Mouse (Mus musculus) lung, embryonic 14.5 days (tissue): Measurements from ENCODE around the gene Pth2r. TPM values are rescaled to one million over a fixed set of nuclear protein-coding genes. Genes with fewer than 3 reads are reported as not detected.

Source experiments
- ATAC-seq: fragments of 200-750 bp; cut with Nextera tagmentation; 2 replicates; pipeline ENCODE4 v1.8.0; 2017; ENCODE audit warnings: mild to moderate bottlenecking, moderate TSS enrichment, moderate library complexity; ENCODE audit not compliant: insufficient read depth
- DNase-seq: peaks from one replicate; pipeline ENCODE4 v3.0.0-alpha.2; 2015
- H3K27ac ChIP-seq: fragments of 300-500 bp; sonication (generic); 2 replicates; pipeline ENCODE4 v1.5.1; 2014; ENCODE audit warnings: low read depth, mild to moderate bottlenecking, moderate library complexity
- H3K27me3 ChIP-seq: fragments of 300-500 bp; sonication (generic); 2 replicates; pipeline ENCODE4 v1.6.1; 2014; ENCODE audit warnings: low read length, control low read depth; ENCODE audit not compliant: insufficient read depth
- H3K36me3 ChIP-seq: fragments of 300-500 bp; sonication (generic); 2 replicates; pipeline ENCODE4 v1.6.1; 2014; ENCODE audit warnings: control low read depth; ENCODE audit not compliant: insufficient read depth
- H3K4me1 ChIP-seq: fragments of 300-500 bp; sonication (generic); 2 replicates; pipeline ENCODE4 v1.6.1; 2014; ENCODE audit warnings: antibody characterized with exemption, control low read depth; ENCODE audit not compliant: insufficient read depth
- H3K4me2 ChIP-seq: fragments of 300-500 bp; sonication (generic); 2 replicates; pipeline ENCODE4 v1.6.1; 2014; ENCODE audit warnings: mild to moderate bottlenecking
- H3K4me3 ChIP-seq: fragments of 300-500 bp; sonication (generic); 2 replicates; pipeline ENCODE4 v1.5.1; 2014; ENCODE audit warnings: low read depth, low read length
- H3K9ac ChIP-seq: fragments of 300-500 bp; sonication (generic); 2 replicates; pipeline ENCODE4 v1.6.1; 2014
- H3K9me3 ChIP-seq: fragments of 300-500 bp; sonication (generic); 2 replicates; pipeline ENCODE4 v1.6.1; 2016; ENCODE audit warnings: low read depth, low read length, control low read depth
- CTCF ChIP-seq: IDR thresholded peaks from 2 replicates; pipeline ENCODE4 v1.5.1; 2016; ENCODE audit warnings: antibody characterized with exemption, low read depth
- WGBS: fragments of 180-500 bp; shearing (Covaris S2); extraction: QIAGEN DNeasy Blood & Tissue Kit; methylation state at CpG from one replicate; pipeline ENCODE4 v1.1.7; 2014; 5-methylcytosine and 5-hydroxymethylcytosine counted together
- polyA plus RNA-seq: library from polyadenylated mRNA; unstranded; fragments of >200 nt; fragmentation: Nextera tagmentation; extraction: Ambion mirVana; gene quantifications from 2 replicates; pipeline ENCODE4 v1.2.1, GENCODE M21; 2014

Gene Pth2r
- 0.07 TPM in 1 of 2 replicates, not detected in the other for polyA plus RNA-seq

DNA sequence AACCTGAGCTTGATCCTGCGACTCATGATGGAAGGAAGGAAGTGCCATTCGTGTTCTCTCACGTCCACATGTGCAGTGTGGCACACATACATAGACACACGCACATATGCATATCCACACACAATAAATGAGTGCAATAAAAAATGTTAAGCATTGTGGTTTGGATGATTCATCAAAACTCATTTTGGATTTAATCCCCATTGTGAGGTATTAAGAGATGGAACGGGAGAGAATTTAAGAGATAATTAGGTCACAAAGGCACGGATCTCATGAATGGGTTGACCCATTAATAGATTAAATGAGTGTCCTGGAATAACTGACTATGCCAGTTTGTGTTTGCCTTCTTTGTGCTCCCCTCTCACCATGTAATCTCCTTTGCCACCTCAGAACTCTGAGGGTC is at the start of gene Pth2r:
Gene Pth2r (plus strand): TSS at position 301 of the 400 bp plus-strand sequence.
- Histone ChIP-seq H3K27ac (no peak within 1 kb of the TSS), H3K27me3 (no peaks in the 10 kb centered on the region), H3K9ac (no peak within 1 kb of the TSS), H3K4me3 (no peak within 1 kb of the TSS), H3K4me2 (no peak within 1 kb of the TSS), H3K9me3 (no peaks in the 10 kb centered on the region), H3K36me3 (no peaks in the 10 kb centered on the region), H3K4me1 (no peaks in the 10 kb centered on the region)
- ATAC-seq (no peak), DNase-seq (no peak)
- WGBS: 78% methylated on average over 6 of the region's 6 CpGs
- no peak for TF ChIP-seq CTCF

DNA sequence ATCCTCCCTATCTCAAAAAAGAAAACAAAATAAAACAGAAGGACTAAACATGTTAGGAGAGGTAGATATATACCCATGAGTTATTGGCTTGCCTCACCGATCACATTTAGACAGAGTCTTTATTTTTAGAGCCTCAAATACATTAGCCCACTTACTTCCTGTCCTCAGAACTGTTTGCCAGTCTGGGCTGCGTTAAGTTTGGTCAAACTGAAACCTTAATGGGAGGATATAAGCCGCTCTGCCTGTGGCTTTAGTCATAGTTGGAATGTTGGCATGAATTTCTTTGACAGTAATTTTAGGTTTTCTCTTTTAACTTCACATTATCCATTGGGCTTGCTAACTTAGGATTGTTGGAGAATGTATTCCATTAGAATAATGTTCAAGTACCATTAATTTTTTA is 44.1 kb upstream of the Pth2r start:
- TF ChIP-seq CTCF: no peak
- H3K4me3 ChIP-seq: no peak overlapping the region
- H3K9ac ChIP-seq: no peak overlapping the region
- H3K36me3 ChIP-seq: peaks cover 20% of the 10 kb centered on the region; the same call in 1 of the 2 replicates
- no peaks in the 10 kb centered on the region for H3K27me3 ChIP-seq
- H3K4me2 ChIP-seq: no peak overlapping the region
- no peaks in the 10 kb centered on the region for H3K4me1 ChIP-seq
- ATAC-seq (no peak), DNase-seq (no peak)
- H3K27ac ChIP-seq: no peak overlapping the region
- no peaks in the 10 kb centered on the region for H3K9me3 ChIP-seq
- 80% methylated on average over 3 of the region's 3 CpGs for WGBS

- no peaks in the 10 kb centered on the region for H3K9me3 ChIP-seq
- DNase-seq (no peak), ATAC-seq (no peak)
- no peaks in the 10 kb centered on the region for H3K4me1 ChIP-seq
- TF ChIP-seq CTCF: no peak
- H3K4me2 ChIP-seq: no peak overlapping the region
- H3K27me3 ChIP-seq: no peaks in the 10 kb centered on the region
- no peak overlapping the region for H3K9ac ChIP-seq
- 81% methylated on average over 1 of the region's 1 CpGs for WGBS
- peaks cover 17% of the 10 kb centered on the region; the same call in 1 of the 2 replicates for H3K36me3 ChIP-seq
- H3K4me3 ChIP-seq: no peak overlapping the region
- no peak overlapping the region for H3K27ac ChIP-seq
Observed at GRCm38 (mm10) chr1:65245637-65246036, 36.2 kb upstream of the Pth2r start.

DNA sequence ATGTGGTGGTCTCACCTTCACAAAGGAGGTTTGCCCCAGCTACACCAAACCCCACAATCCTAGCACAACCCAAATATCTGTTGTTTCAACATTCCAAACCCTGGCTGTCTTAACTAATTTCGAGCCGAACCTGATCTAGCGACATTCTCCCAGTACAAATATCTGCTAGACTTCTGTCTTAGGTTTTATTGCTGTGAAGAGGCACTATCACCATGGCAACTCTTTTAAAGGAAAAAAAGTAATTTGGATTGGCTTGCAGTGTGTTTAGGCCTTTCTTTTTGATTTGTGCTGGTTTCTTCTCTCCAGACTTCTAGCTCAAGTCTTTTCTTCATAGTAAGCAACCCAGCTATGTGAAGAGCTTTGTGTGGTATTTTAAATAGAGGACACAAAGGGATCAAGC is 1.4 kb upstream of the Pth2r start:
- TF ChIP-seq CTCF: no peak
- no peaks in the 10 kb centered on the region for H3K4me1 ChIP-seq
- WGBS: 71% methylated on average over 3 of the region's 3 CpGs
- H3K9ac ChIP-seq: no peak overlapping the region
- no peaks in the 10 kb centered on the region for H3K36me3 ChIP-seq
- H3K27me3 ChIP-seq: no peaks in the 10 kb centered on the region
- no peak for DNase-seq
- H3K4me3 ChIP-seq: no peak overlapping the region
- no peak overlapping the region for H3K27ac ChIP-seq
- ATAC-seq: no peak
- no peaks in the 10 kb centered on the region for H3K9me3 ChIP-seq
- H3K4me2 ChIP-seq: no peak overlapping the region

DNA sequence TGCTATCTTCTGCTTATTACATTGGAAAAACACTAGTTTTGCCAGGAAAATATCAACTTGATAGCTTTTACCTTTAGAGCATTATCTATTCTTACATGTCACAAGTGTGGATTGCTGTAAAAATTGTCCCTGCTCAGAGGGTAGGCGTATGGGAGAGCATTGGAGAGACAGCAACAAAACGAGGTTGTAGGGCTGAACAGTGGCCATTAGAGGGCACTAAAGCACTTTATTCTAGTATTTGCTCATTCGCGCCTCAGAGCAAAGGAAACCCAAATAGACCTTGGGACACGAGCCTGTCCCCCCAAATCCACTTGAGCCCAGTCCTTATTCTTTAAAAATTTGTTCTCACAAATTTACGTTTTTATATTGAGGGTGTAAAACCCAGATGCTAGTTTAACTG is 910 bp downstream of the Pth2r start:
- peak; percentile 69 for TF ChIP-seq CTCF
- DNase-seq (peak; percentile 86), ATAC-seq (peak; percentile 69; the same call in 1 of the 2 replicates)
- H3K27ac ChIP-seq: no peak overlapping the region
- WGBS: 7% methylated on average over 6 of the region's 6 CpGs
- H3K4me1 ChIP-seq: no peaks in the 10 kb centered on the region
- H3K27me3 ChIP-seq: no peaks in the 10 kb centered on the region
- H3K9me3 ChIP-seq: no peaks in the 10 kb centered on the region
- no peak overlapping the region for H3K4me2 ChIP-seq
- H3K36me3 ChIP-seq: no peaks in the 10 kb centered on the region
- H3K9ac ChIP-seq: no peak overlapping the region
- H3K4me3 ChIP-seq: no peak overlapping the region

DNA sequence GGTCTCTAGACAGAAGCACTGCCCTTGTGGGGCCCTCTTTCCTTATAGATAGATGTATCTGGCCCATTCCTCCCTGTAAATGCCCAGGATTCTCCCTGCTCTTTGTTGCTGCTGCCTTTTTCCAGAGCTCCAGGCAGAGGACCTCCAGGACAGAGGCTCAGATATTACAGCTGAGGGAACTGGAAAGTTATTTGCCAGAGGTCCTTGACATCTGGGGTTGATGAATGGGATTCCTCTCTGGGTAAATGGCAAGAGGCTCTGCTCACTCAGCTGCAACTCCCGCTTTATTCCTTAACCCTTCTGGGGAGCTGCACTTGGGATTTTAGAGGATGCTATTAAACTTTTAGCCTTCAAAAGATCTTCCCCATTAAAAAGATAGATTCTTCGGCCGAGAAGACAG is 26.6 kb downstream of the Pth2r start:
- H3K4me2 ChIP-seq: no peak overlapping the region
- H3K4me3 ChIP-seq: no peak overlapping the region
- no peak overlapping the region for H3K9ac ChIP-seq
- peaks cover 12% of the 10 kb centered on the region for H3K27me3 ChIP-seq
- ATAC-seq (no peak), DNase-seq (no peak)
- no peak for TF ChIP-seq CTCF
- no peak overlapping the region for H3K27ac ChIP-seq
- H3K9me3 ChIP-seq: no peaks in the 10 kb centered on the region
- 68% methylated on average over 3 of the region's 3 CpGs for WGBS
- H3K4me1 ChIP-seq: no peaks in the 10 kb centered on the region
- no peaks in the 10 kb centered on the region for H3K36me3 ChIP-seq

DNA sequence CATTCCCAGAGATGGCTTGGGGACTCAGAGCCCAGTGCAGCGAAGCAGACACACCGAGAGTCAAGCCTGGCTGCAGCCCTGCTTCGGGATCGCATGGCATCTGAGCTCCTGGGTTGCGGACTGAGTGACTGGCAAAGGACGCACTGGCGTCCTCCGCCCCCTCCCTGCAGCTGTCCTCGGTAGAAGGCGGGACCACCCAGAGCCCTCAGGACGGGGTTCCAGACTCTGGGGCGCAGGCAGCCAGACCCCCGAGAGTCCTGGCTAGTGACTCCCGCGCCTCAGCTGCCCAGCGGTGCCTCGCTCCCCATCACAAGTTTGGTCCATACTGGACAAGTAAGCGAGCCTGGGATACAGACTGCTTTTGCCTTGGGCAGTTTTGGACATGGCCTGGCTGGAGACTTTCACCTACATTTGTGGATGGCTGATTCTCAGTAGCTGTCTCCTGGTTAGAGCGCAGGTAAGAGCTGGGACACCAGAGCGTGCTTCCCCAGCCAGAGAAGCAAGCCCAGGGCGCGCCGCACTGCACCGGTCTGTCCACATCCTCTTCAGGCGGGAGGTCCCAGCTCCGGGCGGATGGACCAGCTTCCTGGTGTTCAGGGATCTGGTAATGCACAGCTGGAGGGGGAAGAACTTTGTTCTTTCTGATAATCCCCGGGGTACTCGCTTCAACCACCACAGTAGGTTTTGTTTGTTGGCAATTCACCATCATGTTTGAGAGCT is 29.5 kb downstream of the Pth2r start:
- no peak overlapping the region for H3K9ac ChIP-seq
- WGBS: 1% methylated on average over 29 of the region's 29 CpGs
- H3K4me2 ChIP-seq: peak overlapping the region; percentile 67
- DNase-seq: peak; percentile 30
- H3K27ac ChIP-seq: no peak overlapping the region
- peaks cover 12% of the 10 kb centered on the region for H3K27me3 ChIP-seq
- peak; percentile 68; the same call in 1 of the 2 replicates for ATAC-seq
- peak overlapping the region; percentile 28 for H3K4me3 ChIP-seq
- no peaks in the 10 kb centered on the region for H3K36me3 ChIP-seq
- TF ChIP-seq CTCF: no peak
- no peaks in the 10 kb centered on the region for H3K9me3 ChIP-seq
- H3K4me1 ChIP-seq: no peaks in the 10 kb centered on the region
